Mouse (Mus musculus): Measurements from ENCODE around the gene Slx4ip.
"Not testable (repeated sequence)": the region's sequence is repeated elsewhere in the genome, so short reads cannot be mapped to it uniquely, and the experiment has no call there.

Gene Slx4ip

DNA sequence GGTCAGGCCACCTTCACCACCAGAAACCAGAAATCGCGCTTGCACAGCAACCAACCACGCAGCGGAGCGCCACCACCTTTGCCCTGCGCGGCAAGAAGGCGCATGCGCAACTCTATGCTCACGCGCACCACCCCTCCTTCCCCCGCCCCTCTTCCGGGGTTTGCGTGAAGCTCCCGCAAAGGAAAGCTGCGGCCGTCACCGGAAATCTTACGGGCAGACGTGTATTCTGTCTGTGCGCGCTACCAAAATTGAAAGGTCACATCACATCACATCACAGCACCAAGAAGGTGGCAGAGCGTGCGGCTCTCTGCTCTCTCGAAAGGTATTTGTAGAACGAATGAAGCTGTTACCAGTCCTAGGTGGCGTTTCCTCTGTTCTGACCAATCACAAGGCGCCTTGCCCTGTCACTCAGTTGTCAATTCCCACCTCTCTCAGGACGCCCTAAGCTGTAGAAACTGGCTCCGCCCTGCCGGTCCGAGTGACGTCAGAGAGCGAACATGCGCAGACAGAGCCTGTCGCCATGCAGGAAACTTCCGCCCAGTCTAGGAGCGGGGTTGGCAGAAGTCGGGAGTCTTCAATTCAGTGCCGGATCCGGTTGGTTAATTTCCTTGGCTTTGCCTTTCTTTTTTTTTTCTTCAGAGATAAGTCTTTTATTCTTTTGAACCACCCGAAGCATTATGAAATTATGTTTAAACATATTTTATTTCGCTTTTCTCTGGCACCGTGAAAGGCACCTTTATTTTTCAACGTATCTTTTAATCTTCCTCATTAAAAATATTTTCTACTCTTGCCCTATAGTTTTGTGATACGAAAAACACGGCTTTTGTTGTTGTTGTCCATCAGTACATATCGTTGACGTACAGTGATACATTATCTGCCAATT is at the start of gene Slx4ip, which contains the start of the genes AL731706.1 and Mkks:
Gene Slx4ip, plus strand, starts transcription at position 151 of the 883 bp plus-strand sequence.
Gene AL731706.1, minus strand, starts transcription at position 322 of the 883 bp plus-strand sequence.
Gene Mkks, minus strand, starts transcription at position 322 of the 883 bp plus-strand sequence.
- peak; percentile 100 for DNase-seq

DNA sequence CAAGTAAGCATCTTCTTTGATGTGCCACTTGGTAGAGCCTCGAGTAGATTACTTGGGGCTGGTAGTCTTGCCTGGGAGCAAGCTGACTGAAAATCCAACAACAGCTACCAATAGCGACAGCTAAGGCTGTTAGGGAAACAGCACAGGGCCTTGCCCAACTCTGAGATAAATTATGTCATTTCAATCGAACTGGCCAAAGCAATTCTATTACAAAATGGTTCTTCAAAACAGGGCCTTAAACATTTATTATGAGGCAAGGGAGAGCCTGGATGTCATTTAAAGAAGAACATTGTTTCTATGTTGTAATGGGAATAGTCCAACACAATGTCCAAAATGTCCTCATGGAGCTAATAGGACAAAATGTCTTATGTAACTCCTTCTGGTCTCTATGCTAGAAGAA is 40.7 kb upstream of the Slx4ip start:
- no peak for DNase-seq

DNA sequence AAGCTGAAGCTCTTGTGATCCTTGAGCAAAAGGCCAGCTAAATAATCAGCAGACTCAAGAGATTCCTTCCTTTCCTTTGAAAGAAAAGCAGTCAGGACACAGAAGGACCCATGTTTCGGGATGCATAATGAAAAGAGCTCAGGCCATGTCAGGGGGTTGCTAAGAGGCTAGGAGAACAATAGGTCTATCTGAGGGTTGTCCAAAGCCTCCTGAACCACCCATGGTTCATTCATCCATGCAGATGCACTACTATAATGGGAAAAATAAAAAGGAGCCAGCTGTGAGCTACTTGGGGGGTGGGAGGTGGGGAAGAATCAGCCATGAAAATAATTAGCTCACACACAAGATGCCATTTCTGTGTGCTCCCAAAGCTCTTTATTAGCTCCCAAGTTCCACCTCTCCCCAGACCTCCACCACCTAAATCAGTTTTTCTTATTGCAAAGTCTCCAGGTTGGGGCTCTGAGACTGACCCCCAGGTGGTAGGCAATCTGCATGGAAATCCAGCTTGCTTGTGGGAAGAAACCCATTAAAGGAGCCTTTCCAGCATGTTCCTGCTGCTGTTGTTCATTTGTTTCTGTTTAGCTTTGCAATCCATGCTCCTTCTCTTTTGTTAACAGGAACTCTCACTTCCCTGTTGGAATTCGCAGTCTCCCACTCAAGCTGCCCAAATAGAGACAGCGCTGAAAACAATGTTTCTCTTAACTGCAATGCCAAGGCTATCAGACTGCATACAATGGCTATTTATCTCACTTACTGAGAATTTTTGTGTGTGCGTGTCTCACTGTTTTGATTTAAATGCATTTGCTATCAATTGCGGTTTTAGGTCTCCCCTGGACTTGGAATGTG is 36.3 kb upstream of the Slx4ip start:
- no peak for DNase-seq

DNA sequence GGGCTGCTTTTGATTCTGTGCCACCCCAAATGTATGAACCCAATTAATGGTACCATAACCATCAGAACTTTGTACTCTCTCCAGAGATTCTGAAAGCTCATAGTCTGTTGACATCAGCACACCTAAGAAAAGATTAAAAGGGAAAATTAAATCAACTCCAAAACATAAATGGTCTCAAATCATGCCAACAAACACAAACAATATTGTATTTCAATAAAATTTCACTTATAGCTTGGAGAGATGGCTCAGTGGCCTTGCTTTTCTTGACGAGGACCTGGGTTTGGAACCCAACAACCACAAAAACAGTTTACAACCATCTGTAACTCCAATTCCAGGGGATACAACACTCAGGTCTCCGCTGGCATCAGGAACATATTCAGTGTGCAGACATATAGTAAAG is 5.4 kb upstream of the Slx4ip start, which contains the start of gene AL731706.2:
Gene AL731706.2, minus strand, starts transcription at position 101 of the 400 bp plus-strand sequence.
- no peak for DNase-seq

DNA sequence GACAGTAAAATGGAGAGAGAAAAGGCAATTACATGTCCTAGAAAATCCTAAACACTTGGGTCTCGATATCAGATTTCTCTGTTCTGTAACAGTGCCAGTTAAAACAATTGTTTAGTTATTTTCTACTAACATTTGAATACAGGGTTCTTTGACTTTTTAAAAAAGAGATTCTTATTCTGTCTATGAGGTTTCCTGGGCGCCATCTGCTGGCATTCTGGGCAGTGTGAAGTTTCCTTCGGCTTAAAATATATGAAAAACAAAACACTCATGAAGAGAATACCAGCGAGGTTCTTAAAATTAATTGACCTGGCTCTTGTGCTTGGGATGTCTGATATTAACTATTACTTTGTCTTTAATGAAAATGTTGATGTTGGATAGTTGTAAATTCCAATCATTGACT is 4.2 kb upstream of the Slx4ip start:
- peak; percentile 60 for DNase-seq

DNA sequence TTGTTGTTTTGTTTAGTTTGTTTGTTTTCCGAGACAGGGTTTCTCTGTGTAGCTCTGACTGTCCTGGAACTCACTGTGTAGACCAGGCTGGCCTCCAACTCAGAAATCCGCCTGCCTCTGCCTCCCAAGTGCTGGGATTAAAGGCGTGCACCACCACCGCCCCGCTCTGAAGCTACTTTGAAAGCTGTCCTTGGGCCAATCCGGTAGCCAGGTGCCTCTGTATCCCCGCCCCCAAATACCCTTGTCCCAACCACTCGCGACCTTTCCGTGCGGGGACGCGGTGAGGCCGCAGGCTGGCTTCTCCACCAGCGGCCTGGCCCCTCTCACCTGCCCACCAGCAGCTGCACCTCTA is 326 bp upstream of the Slx4ip start:
- not testable (repeated sequence) for DNase-seq

DNA sequence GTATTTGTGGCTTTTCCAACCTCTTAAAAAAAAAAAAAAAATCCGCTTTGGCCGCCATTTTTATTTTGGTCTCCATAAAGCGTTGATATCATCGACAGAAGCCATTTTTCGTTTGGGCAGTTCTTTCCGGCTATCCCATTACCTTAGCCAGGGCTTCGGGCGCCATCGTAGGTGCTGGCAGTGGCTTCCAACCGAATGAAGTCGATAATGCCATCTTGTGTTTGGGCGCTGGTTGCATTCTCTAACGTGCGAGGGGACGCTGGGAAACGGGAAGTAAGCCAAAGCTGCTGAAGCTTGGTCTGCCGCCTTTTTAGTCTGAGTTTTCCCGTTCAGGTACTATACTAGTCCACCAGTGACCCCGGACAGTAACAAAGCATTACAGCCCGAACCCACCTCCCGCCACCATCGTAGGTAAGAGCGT is 943 bp downstream of the Slx4ip start:
- peak; percentile 100 for DNase-seq

DNA sequence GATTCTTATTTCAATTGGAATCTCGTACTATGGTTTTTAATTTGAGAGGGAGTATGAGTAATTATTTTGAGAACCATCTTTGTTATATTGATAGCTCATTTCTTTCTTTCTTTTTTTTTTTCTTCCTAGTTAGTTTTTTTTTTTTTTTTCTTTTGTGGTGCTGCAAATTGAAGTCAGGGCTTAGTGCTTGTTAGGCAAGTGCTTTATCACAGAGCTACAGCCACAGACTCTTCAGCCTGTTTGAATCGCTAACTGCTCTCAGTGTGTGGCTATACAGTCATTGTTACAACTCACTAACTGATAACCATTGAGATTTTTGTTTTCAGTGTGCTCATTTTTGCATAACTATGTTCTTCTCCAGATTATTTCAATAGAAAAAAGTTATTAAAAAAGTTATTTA is 3.5 kb downstream of the Slx4ip start:
- no peak for DNase-seq

DNA sequence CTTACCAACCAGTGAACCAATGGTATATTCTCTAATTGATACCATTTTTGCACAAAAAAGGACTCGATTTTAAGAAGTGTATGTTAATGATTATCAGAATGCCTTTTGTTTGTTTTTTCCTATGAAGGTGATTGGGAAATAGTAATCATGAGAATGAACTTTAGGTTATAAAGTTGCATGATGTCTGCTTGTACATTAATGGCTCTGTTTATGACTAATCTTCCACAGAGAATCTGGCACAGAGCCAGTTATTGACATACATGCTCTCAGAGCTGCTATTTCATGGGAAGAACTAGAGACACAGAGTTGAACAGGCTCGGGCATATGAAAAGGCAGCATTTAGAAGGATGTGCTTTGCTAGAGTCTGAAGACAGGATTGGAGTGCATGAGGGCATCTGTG is 5.1 kb downstream of the Slx4ip start:
- DNase-seq, result no peak

DNA sequence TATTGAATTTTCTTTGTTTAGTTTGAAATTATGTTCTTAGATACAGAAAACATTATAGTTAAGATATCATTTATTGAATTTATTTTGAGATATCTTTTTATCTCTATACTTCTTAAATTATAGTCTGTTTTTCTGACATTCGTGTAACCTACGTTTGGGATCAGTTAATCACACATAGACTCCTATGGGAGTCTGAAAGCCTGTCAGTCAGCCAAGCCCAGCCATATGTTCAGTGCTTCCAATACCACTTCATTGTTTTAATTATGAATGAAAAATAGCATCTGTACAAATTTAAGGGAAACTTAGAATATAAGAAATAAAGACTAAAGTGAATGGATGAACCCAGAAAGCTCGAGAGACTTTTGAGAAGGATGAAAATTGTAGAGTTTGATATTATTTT is 17.6 kb downstream of the Slx4ip start:
- no peak for DNase-seq

DNA sequence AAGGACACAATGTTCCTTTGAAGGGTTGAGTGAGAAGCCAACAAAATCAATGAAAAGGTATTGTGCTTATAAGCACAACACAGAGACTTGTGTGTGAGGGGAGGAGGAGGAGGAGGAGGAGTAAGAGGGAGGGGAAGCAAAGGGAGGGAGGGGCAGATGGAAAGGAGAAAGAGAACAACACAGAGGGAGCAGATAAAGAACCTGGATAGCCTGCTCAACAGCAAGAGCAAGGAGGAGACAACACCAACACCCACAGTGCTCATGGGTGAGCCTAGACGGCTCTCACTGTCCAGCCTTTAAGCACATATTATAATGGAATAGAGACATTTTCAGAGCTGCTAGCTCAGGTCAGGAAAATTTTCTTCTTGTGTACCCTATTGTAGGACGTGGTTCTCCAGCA is 18.3 kb downstream of the Slx4ip start:
- DNase-seq, result no peak

DNA sequence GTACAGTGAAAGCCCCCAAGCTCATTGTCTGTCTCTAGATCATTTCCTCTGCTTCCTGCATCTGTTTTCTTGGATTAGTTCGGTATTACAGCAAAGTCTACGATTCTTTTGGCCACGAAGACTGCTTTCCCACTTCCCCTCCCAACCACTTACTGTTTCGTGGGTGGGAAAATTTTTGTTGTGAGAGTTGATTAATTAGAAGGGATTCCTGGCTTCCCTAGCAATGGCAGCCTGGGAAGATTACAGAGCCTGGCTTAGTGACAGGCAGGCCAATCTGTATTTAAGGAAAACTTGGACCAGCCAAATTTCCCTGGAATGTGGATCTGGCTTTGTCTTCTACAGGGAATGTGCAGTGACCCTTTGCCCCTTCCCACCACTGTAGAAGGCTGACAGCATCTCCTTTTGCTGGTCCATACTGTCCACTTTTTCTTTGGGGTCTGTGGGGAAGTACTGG is 21.0 kb downstream of the Slx4ip start:
- no peak for DNase-seq

DNA sequence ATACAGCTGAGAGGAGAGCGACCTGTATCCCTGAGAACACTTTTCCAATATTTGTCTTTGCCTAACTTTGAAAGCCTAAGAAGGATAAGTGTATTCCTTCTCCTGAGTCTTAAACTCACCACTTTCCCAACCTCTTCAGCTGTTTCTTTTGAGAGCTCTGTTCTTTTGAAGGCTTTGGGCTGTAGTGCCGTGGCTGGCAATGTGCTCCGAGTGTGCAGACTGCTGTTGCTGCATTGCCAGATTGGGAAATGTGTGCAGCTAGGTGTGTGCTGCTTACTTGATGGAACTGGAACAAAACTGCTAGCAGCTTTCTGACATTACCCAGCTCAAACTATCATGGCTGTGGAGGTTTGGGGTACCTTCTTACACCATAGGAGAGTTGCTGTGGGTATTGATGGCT is 22.0 kb downstream of the Slx4ip start:
- DNase-seq, result no peak

DNA sequence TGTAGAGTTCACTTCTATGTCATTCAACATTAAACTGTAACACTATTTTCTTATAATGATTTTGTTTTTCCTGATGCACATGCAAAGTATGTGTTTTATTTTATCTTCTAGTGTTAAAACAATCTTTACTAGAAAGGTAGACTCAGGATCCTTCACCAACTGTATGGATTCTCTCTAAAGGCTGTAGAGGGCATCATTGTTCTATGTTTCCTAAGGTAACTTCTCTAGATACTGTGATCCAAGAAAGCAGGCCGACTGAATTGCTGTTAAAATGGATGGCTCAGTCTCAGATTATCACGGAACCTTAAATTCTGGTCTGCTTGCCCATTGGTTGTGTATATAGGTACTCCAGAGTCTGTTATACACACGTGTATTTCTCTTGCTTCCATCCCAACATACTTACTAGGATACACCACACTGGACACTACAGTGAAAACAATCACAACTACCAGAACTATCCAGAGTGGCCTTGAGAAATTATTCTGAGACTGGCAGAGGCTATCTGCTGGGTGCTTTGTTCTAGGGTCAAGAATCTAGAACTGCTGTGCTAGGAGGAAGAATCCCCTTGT is 23.4 kb downstream of the Slx4ip start:
- DNase-seq, result peak; percentile 24

DNA sequence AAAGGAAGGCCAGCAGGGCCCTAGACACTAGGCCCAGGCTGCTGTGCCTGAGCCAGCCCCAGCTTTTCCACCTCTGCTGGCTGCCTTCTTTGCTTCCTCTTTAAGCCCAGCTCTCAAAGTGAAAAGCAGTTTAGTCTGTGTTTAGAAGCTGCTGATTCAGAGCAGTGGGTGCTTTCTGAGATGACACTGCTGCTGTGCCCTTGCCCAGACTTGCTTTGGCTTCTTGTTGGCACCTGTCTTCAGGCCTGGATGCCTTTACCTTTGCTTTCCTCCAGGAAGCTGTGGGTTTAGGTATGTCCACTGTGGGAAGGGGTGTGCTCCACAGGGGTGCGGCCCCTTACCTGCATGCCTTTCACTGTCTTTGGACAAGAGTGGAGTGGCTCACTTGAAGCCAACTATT is 28.4 kb downstream of the Slx4ip start:
- no peak for DNase-seq

DNA sequence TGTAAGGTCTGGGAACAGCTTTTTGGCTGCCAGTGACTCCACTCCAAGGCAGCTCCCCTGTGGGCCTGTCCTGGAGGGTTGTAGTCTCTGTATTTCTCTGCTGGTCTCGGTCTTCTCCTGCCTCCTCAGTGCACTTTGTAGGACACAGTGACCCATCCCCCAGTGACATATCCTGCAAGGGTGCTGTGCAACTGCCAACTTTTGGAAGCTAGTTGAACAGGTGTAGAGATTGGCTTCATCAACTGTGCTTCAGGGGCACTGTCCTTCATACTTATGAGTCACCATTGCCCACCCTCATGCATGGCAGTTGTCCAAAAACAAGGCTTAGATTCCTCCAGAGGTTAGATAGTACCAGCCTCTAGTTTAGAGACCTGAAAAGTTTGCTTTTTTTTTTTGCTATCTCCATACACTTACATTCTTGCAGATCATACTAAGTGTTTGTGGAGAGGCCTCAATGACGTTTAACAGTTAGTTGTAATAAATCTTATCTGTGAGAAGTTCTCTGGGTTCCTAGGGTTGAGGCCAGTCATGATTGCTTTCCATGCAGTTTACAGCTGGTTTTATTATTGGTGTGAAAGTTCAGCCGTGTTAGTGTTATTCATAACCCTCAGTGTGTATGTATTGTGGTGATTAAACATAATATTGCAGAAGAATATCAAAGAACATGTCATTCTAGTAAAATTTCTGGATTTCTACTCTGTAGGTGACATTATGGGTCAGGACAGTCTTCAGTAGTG is 29.4 kb downstream of the Slx4ip start:
- no peak for DNase-seq

DNA sequence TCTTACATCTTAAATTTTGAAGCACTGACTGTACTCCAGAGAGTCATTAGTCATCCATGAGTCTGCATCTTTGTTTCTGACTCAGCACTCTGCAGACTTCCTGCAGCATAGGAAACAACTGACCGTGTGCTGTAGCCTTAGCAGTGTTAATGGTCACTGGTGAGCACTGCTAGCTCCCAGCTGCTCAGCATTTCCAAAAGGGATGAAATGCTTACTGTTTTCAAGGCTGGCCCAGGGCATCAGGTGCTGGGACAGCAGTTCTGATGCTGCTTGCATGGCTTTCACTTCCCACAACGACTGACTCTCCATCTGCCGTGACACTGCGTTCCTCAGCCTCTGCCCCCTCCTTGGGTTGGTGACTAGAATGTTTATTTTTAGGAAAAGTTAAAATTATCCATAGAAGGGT is 30.0 kb downstream of the Slx4ip start:
- no peak for DNase-seq

DNA sequence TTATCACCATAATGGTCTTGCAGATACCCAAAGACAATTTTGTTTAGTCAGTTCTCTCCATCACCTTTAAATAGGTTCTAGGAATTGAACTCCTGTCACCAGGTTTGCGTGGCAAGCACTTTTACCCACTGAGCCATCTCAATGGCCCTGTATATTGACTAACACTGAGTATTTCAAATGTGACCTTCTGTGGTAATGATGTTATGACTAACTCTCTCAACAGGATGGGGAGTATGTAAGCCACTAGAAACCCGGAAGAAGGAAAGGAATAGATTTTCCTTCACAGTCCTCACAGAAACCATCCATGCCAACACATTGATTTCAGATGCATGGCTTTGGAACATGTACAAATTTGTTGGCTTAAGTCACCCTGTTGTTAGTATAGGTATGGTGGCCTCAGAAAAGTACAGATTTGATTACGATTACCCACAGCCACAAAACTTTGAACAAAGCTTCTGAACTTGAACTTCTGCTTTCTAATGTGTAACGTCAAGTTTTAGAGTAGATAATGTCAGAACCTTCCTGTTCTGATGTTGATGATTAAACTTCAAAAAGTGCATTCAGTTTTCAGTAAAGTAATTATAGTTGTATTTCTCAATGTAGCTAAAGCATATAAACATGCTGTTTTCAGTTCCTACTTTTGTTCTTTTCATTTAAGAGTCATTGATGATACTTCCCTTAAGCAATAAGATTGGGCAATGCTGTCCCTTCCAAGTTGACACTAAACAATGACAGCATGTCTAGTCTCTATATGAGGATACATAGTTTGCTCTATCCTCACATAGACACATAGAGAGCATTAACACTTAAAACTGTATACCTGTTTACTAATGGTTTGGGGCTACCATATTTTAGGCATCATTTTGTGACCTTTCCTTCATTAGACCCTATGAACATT is 45.6 kb downstream of the Slx4ip start:
- no peak for DNase-seq

DNA sequence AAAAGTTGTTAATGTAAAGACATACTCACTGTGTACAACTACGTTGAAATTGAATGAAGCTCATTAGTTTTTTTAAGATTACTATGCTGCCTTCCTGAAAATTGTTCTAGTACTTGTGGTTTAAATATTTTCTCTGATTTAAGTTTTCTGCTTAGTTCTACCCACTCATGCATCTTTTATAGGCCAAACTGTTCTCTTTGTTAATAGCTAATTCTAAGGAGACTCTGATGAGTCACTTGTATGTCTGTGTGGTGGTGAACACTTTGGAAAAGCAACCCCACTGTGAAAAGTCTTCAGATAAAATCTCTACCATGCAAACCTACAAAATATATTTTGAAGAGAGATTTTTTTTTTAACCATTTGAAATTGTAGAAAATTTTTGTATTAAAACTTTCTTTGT is 47.2 kb downstream of the Slx4ip start:
- no peak for DNase-seq

DNA sequence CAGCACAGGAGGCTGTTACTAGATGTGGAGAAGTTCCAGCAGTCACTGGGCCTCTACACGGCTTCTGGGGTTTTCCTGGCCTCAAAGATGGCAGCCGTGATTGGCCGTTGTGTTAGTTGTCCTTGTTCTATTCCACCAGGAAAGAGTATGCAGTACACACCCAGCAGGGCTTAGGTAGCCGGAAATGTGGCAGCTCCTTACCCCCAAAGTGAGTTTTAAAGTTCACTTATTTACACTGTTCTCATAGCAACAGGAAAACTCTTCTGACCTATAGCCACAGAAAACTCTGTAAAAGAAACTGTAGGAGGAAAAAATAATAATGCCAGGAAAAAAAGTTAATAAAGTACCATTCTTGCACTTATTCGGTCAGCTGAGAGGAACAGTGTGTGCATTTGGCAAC is 55.3 kb downstream of the Slx4ip start:
- no peak for DNase-seq

DNA sequence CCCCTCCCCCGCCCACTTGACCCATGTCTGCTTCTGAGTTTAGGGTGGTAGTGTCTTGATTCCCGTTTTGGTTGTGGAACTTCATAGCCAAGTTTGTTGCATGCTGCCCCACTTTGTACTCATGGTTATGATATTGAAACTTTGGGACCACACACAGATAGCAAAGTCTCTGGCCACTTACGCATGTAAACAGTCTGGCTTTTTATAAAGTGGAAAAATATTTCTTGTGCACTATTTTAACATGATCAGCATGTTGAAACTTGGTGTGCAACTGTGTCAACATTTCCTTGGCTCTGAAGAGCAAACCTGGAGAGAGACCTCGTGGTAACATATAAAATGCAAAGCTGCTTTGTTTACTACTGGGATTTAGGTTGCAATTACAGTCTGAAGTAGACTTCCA is 56.5 kb downstream of the Slx4ip start:
- no peak for DNase-seq

DNA sequence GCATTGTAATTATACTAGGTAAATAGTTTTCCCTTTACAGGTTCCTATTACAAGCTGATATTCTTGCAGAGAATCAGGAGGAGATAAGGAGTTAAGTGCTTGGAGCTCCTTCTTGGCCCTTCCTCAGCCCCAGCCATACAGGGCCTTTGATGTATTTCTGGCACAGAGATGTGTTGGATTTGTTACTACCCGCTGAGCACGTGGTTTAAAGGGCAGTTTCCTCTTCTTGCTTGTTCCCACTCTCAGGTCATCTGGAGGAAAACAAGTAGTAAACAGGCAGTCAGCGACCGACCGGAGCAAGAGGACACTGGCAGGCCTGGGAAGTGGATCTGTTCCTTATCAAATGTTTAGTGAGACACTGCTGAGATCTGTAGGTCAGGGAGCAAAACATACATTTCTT is 56.9 kb downstream of the Slx4ip start:
- DNase-seq, result no peak

Data from cerebellum, adult 9-10 months (tissue).